In the genomic region with DNA sequence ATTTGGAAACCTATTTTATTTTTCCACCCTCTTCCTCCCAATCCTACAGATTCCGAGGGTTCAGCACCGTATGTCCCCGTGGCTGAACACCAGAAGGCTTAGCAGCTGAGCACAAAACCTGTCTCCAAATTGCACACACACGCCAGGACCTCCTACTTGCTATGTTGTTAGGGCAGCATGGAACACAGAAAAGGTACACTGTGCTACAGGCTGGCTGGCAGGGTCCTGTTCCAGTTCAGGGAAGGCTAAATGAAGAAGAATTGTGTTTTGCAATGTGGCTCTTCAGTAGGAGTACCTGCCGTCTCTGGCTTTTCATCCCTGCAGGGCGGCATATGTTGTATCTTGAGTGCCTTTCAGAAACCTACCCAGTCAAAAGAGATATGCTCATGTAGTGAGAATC, we compare ENCODE assay signal across 13 mouse cellular contexts.
DNase-seq lines count a peak whose midpoint lies in the region; ATAC-seq lines count a peak whose summit lies in the region.
"Had no signal": no experiment of that assay in that cellular context is flagged by ENCODE, and none has a peak within 500 bp of the region (broad histone marks: within the 10 kb centered on the region; RNA-seq: fewer than 3 reads in every experiment).

No protein-coding gene starts in this region.

- peak; percentile 77 for DNase-seq in layer of hippocampus, adult 11-12 months (ENCODE audit: low spot score)
- no peak for DNase-seq in layer of hippocampus, postnatal 10 days (ENCODE audit: low spot score in 2 of 2)
- DNase-seq in cerebellum, adult 8-10 months = peak; percentile 80
- DNase-seq in cerebellum, postnatal 36 days = peak; percentile 76 to 81
- DNase-seq in layer of hippocampus, postnatal 36 days = peak; percentile 79 to 84
- DNase-seq in adrenal gland, adult 18-20 months (ENCODE audit: low spot score in 2 of 2) = no peak
- DNase-seq: adrenal gland, adult 2 months; lung, adult 2 months; lung, postnatal 36 days; right cerebral cortex, postnatal 4 days; thymus, postnatal 4 days had no signal

- ATAC-seq in CD4-positive, CD25-positive, alpha-beta regulatory T cell, adult 4 months = no peak
- ATAC-seq: intestine, embryonic 16.5 days had no signal

Comparison
In these comparisons a context has a peak if more than half of its experiments do, and no peak if none do; other contexts are left out.
1. DNase-seq: peak in layer of hippocampus, adult 11-12 months (single experiment), cerebellum, adult 8-10 months (single experiment), cerebellum, postnatal 36 days (2 of 2) and layer of hippocampus, postnatal 36 days (2 of 2); none in layer of hippocampus, postnatal 10 days (0 of 2) and adrenal gland, adult 18-20 months (0 of 2).